Mouse (Mus musculus): Measurements from ENCODE around the gene Aqp6. TPM values are rescaled to one million over a fixed set of nuclear protein-coding genes. Genes with fewer than 3 reads are reported as not detected.

Aqp6 gene
- polyA plus RNA-seq, 1 experiment: 124 TPM

- TF ChIP-seq CTCF (conservative IDR thresholded peaks at IDR 0.05; ENCODE audit: insufficient read depth, insufficient read length, low read depth, low read length): no peak
- TF ChIP-seq POLR2A (IDR thresholded peaks at IDR 0.05; ENCODE audit: low read depth, low read length): no peak
- Histone ChIP-seq H3K4me1 (ENCODE audit: control insufficient read depth, insufficient read depth, low read length) (no peaks in the 10 kb centered on the region), H3K4me3 (ENCODE audit: insufficient read depth, low read depth, low read length) (no peak overlapping the region), H3K36me3 (ENCODE audit: control insufficient read depth, insufficient read depth, low read length) (no peaks in the 10 kb centered on the region), H3K27me3 (replicated peaks; ENCODE audit: control insufficient read depth, insufficient read depth, low read length) (no peaks in the 10 kb centered on the region), H3K27ac (ENCODE audit: insufficient read depth, low read depth, low read length) (no peak overlapping the region)
- no peak for DNase-seq
- 32% methylated on average over 10 of the region's 10 CpGs for WGBS
Measured at GRCm38 (mm10) chr15:99607388-99608113, 6.4 kb downstream of the Aqp6 start.

- Histone ChIP-seq H3K4me1 (ENCODE audit: control insufficient read depth, insufficient read depth, low read length) (no peaks in the 10 kb centered on the region), H3K4me3 (ENCODE audit: insufficient read depth, low read depth, low read length) (no peak overlapping the region), H3K27me3 (replicated peaks; ENCODE audit: control insufficient read depth, insufficient read depth, low read length) (no peaks in the 10 kb centered on the region), H3K27ac (ENCODE audit: insufficient read depth, low read depth, low read length) (no peak overlapping the region), H3K36me3 (ENCODE audit: control insufficient read depth, insufficient read depth, low read length) (no peaks in the 10 kb centered on the region)
- 79% methylated on average over 13 of the region's 13 CpGs for WGBS
- no peak for DNase-seq
- TF ChIP-seq POLR2A (IDR thresholded peaks at IDR 0.05; ENCODE audit: low read depth, low read length): no peak
- TF ChIP-seq CTCF (conservative IDR thresholded peaks at IDR 0.05; ENCODE audit: insufficient read depth, insufficient read length, low read depth, low read length): no peak
Measured at GRCm38 (mm10) chr15:99608382-99609125, 7.4 kb downstream of the Aqp6 start.

GRCm38 (mm10) chr15:99611563-99611962 lies 10.4 kb downstream of the Aqp6 start:
- 72% methylated on average over 7 of the region's 7 CpGs for WGBS
- no peaks in the 10 kb centered on the region for H3K27me3 ChIP-seq (replicated peaks; ENCODE audit: control insufficient read depth, insufficient read depth, low read length)
- H3K4me1 ChIP-seq (ENCODE audit: control insufficient read depth, insufficient read depth, low read length): no peaks in the 10 kb centered on the region
- no peak for DNase-seq
- TF ChIP-seq CTCF (conservative IDR thresholded peaks at IDR 0.05; ENCODE audit: insufficient read depth, insufficient read length, low read depth, low read length) (no peak), POLR2A (IDR thresholded peaks at IDR 0.05; ENCODE audit: low read depth, low read length) (no peak)
- H3K4me3 ChIP-seq (ENCODE audit: insufficient read depth, low read depth, low read length): no peak overlapping the region
- H3K27ac ChIP-seq (ENCODE audit: insufficient read depth, low read depth, low read length): no peak overlapping the region
- no peaks in the 10 kb centered on the region for H3K36me3 ChIP-seq (ENCODE audit: control insufficient read depth, insufficient read depth, low read length)

GRCm38 (mm10) chr15:99614273-99614672 lies 13.1 kb downstream of the Aqp6 start:
- Histone ChIP-seq H3K27ac (ENCODE audit: insufficient read depth, low read depth, low read length) (no peak overlapping the region), H3K4me1 (ENCODE audit: control insufficient read depth, insufficient read depth, low read length) (no peaks in the 10 kb centered on the region), H3K4me3 (ENCODE audit: insufficient read depth, low read depth, low read length) (no peak overlapping the region), H3K36me3 (ENCODE audit: control insufficient read depth, insufficient read depth, low read length) (no peaks in the 10 kb centered on the region), H3K27me3 (replicated peaks; ENCODE audit: control insufficient read depth, insufficient read depth, low read length) (no peaks in the 10 kb centered on the region; the same call in 1 of the 2 replicates)
- WGBS: 73% methylated on average over 13 of the region's 13 CpGs
- no peak for TF ChIP-seq POLR2A (IDR thresholded peaks at IDR 0.05; ENCODE audit: low read depth, low read length)
- no peak for TF ChIP-seq CTCF (conservative IDR thresholded peaks at IDR 0.05; ENCODE audit: insufficient read depth, insufficient read length, low read depth, low read length)
- DNase-seq: no peak

GRCm38 (mm10) chr15:99614753-99615152 lies 13.6 kb downstream of the Aqp6 start:
- no peaks in the 10 kb centered on the region; the same call in 1 of the 2 replicates for H3K27me3 ChIP-seq (replicated peaks; ENCODE audit: control insufficient read depth, insufficient read depth, low read length)
- peak; percentile 7 for DNase-seq
- TF ChIP-seq POLR2A (IDR thresholded peaks at IDR 0.05; ENCODE audit: low read depth, low read length) (no peak), CTCF (conservative IDR thresholded peaks at IDR 0.05; ENCODE audit: insufficient read depth, insufficient read length, low read depth, low read length) (no peak)
- H3K4me1 ChIP-seq (ENCODE audit: control insufficient read depth, insufficient read depth, low read length): no peaks in the 10 kb centered on the region
- WGBS: 7% methylated on average over 12 of the region's 12 CpGs
- no peak overlapping the region for H3K4me3 ChIP-seq (ENCODE audit: insufficient read depth, low read depth, low read length)
- H3K36me3 ChIP-seq (ENCODE audit: control insufficient read depth, insufficient read depth, low read length): no peaks in the 10 kb centered on the region
- H3K27ac ChIP-seq (ENCODE audit: insufficient read depth, low read depth, low read length): no peak overlapping the region

GRCm38 (mm10) chr15:99615246-99615645 lies 14.0 kb downstream of the Aqp6 start:
- H3K27ac ChIP-seq (ENCODE audit: insufficient read depth, low read depth, low read length): no peak overlapping the region
- no peaks in the 10 kb centered on the region for H3K4me1 ChIP-seq (ENCODE audit: control insufficient read depth, insufficient read depth, low read length)
- WGBS: 43% methylated on average over 9 of the region's 9 CpGs
- H3K4me3 ChIP-seq (ENCODE audit: insufficient read depth, low read depth, low read length): no peak overlapping the region
- no peak for DNase-seq
- no peaks in the 10 kb centered on the region; the same call in 1 of the 2 replicates for H3K27me3 ChIP-seq (replicated peaks; ENCODE audit: control insufficient read depth, insufficient read depth, low read length)
- TF ChIP-seq POLR2A (IDR thresholded peaks at IDR 0.05; ENCODE audit: low read depth, low read length) (no peak), CTCF (conservative IDR thresholded peaks at IDR 0.05; ENCODE audit: insufficient read depth, insufficient read length, low read depth, low read length) (no peak)
- no peaks in the 10 kb centered on the region for H3K36me3 ChIP-seq (ENCODE audit: control insufficient read depth, insufficient read depth, low read length)

- H3K27me3 ChIP-seq (replicated peaks; ENCODE audit: control insufficient read depth, insufficient read depth, low read length): no peaks in the 10 kb centered on the region; the same call in 1 of the 2 replicates
- H3K4me1 ChIP-seq (ENCODE audit: control insufficient read depth, insufficient read depth, low read length): no peaks in the 10 kb centered on the region
- WGBS: 83% methylated on average over 3 of the region's 3 CpGs
- no peak for DNase-seq
- no peak for TF ChIP-seq POLR2A (IDR thresholded peaks at IDR 0.05; ENCODE audit: low read depth, low read length)
- no peak for TF ChIP-seq CTCF (conservative IDR thresholded peaks at IDR 0.05; ENCODE audit: insufficient read depth, insufficient read length, low read depth, low read length)
- no peak overlapping the region for H3K4me3 ChIP-seq (ENCODE audit: insufficient read depth, low read depth, low read length)
- no peak overlapping the region for H3K27ac ChIP-seq (ENCODE audit: insufficient read depth, low read depth, low read length)
- no peaks in the 10 kb centered on the region for H3K36me3 ChIP-seq (ENCODE audit: control insufficient read depth, insufficient read depth, low read length)
Measured at GRCm38 (mm10) chr15:99618595-99618994, 17.4 kb downstream of the Aqp6 start.

Measured in kidney, adult 2 months (tissue).